Mouse (Mus musculus) thymus, adult 2 months (tissue): ENCODE data around the gene Sypl2.

Experiments
- CTCF ChIP-seq: fragments of 200-500 bp; IDR thresholded peaks from 2 replicates; pipeline ENCODE4 v1.5.1; 2012; ENCODE audit warnings: mild to moderate bottlenecking, control low read depth, low read length, moderate library complexity, borderline replicate concordance; ENCODE audit not compliant: control insufficient read depth, poor library complexity, insufficient read depth; ENCODE audit errors: extremely low read depth
- POLR2A ChIP-seq: fragments of 200-500 bp; IDR thresholded peaks from 2 replicates; pipeline ENCODE4 v1.6.1; 2012; ENCODE audit warnings: mild to moderate bottlenecking, low read length, control low read depth, moderate library complexity; ENCODE audit not compliant: control insufficient read depth, poor library complexity, insufficient read depth; ENCODE audit errors: extremely low read depth

- TF ChIP-seq CTCF (no peak), POLR2A (no peak)
Observed at GRCm38 (mm10) chr3:108164091-108164490, 62.4 kb downstream of the Sypl2 start.
